Mouse (Mus musculus) heart, adult 2 months (tissue): ENCODE measurements around the gene Ifi202b. TPM values are rescaled to one million over a fixed set of nuclear protein-coding genes. Genes with fewer than 3 reads are reported as not detected.
"Not testable (repeated sequence)": the region's sequence is repeated elsewhere in the genome, so short reads cannot be mapped to it uniquely, and the experiment has no call there.

Source experiments
- DNase-seq, 2 experiments: peaks; one replicate each; pipeline ENCODE4 v3.0.0; 2021
- H3K27ac ChIP-seq: fragments of 200-600 bp; 2 replicates; pipeline ENCODE4 v1.8.1; 2022
- H3K27me3 ChIP-seq: fragments of 200-500 bp; 2 replicates; pipeline ENCODE4 v1.6.1; 2012; ENCODE audit warnings: mild to moderate bottlenecking, low read length, inconsistent platforms, mixed read lengths; ENCODE audit not compliant: control insufficient read depth, insufficient read depth
- H3K36me3 ChIP-seq: fragments of 200-500 bp; 2 replicates; pipeline ENCODE4 v1.6.1; 2012; ENCODE audit warnings: low read length, inconsistent platforms; ENCODE audit not compliant: control insufficient read depth, insufficient read depth
- H3K4me1 ChIP-seq: fragments of 200-500 bp; 2 replicates; pipeline ENCODE4 v1.6.1; 2011; ENCODE audit warnings: low read length; ENCODE audit not compliant: control insufficient read depth, insufficient read depth
- H3K4me3 ChIP-seq: fragments of 200-600 bp; 2 replicates; pipeline ENCODE4 v1.8.1; 2022
- H3K79me2 ChIP-seq: fragments of 200-500 bp; replicated peaks from 2 replicates; pipeline ENCODE4 v1.6.1; 2012; ENCODE audit warnings: mild to moderate bottlenecking, inconsistent platforms, low read length, moderate library complexity, mixed read lengths; ENCODE audit not compliant: control insufficient read depth, insufficient read depth
- H3K9ac ChIP-seq: fragments of 200-500 bp; 2 replicates; pipeline ENCODE4 v1.6.1; 2012; ENCODE audit warnings: low read depth, mild to moderate bottlenecking, control low read depth, inconsistent platforms, low read length, mixed read lengths
- CTCF ChIP-seq: fragments of 200-600 bp; IDR thresholded peaks from 2 replicates; pipeline ENCODE4 v1.8.1; 2022; ENCODE audit warnings: antibody characterized with exemption, mild to moderate bottlenecking, moderate library complexity
- EP300 ChIP-seq: fragments of 200-500 bp; IDR thresholded peaks from 2 replicates; pipeline ENCODE4 v1.6.1; 2011; ENCODE audit warnings: low read depth, low read length, control low read depth; ENCODE audit not compliant: insufficient read depth
- POLR2A ChIP-seq: fragments of 200-500 bp; IDR thresholded peaks from 2 replicates; pipeline ENCODE4 v1.6.1; 2011; ENCODE audit warnings: mild to moderate bottlenecking, low read depth, low read length, control low read depth; ENCODE audit not compliant: insufficient read depth
- WGBS: fragments of 180-500 bp; shearing (Covaris S2); methylation state at CpG from one replicate; pipeline ENCODE4 v1.1.7; 2018; 5-methylcytosine and 5-hydroxymethylcytosine counted together
- intact Hi-C: fragments of 180-260 bp; cut with DNase I; formaldehyde crosslinking; loops from one replicate; pipeline ENCODE4 v1.15.1; 2025
- polyA plus RNA-seq: library from polyadenylated mRNA; depleted of rRNA; stranded (reverse); fragments of >200 nt; gene quantifications from 2 replicates; pipeline ENCODE4 v1.2.3, GENCODE M21; 2012
- total RNA-seq, 2 experiments: library from RNA; stranded (reverse); gene quantifications; 2 replicates each; pipeline ENCODE4 v1.2.3; 2021

Ifi202b gene
- total and polyA plus RNA-seq, 3 experiments: not detected

- Histone ChIP-seq H3K9ac (no peak overlapping the region), H3K27ac (no peak overlapping the region), H3K36me3 (no peaks in the 10 kb centered on the region), H3K4me3 (no peak overlapping the region), H3K79me2 (no peaks in the 10 kb centered on the region), H3K27me3 (no peaks in the 10 kb centered on the region), H3K4me1 (no peaks in the 10 kb centered on the region; the same call in 1 of the 2 replicates)
- TF ChIP-seq CTCF: no peak
- no peak for TF ChIP-seq EP300
- TF ChIP-seq POLR2A: no peak
- DNase-seq: no peak
- intact Hi-C loops: no loop called here
Observed at GRCm38 (mm10) chr1:173977622-173978021, 4.9 kb downstream of the Ifi202b start.

- H3K27ac ChIP-seq: no peak overlapping the region
- no peak for DNase-seq
- no peaks in the 10 kb centered on the region for H3K4me1 ChIP-seq
- no peak for TF ChIP-seq CTCF
- no peak for TF ChIP-seq EP300
- TF ChIP-seq POLR2A: no peak
- H3K36me3 ChIP-seq: no peaks in the 10 kb centered on the region
- H3K4me3 ChIP-seq: no peak overlapping the region
- H3K9ac ChIP-seq: no peak overlapping the region
- H3K27me3 ChIP-seq: no peaks in the 10 kb centered on the region
- intact Hi-C loops: no loop called here
- no peaks in the 10 kb centered on the region for H3K79me2 ChIP-seq
Observed at GRCm38 (mm10) chr1:173973111-173973510, 9.4 kb downstream of the Ifi202b start.

GRCm38 (mm10) chr1:173961491-173961890 is 21.1 kb downstream of the Ifi202b start:
- intact Hi-C loops, DNase-seq, H3K36me3 ChIP-seq, H3K4me1 ChIP-seq, H3K9ac ChIP-seq, H3K27ac ChIP-seq, H3K27me3 ChIP-seq, H3K4me3 ChIP-seq, H3K79me2 ChIP-seq: not testable (repeated sequence)
- 79% methylated on average over 1 of the region's 1 CpGs for WGBS

GRCm38 (mm10) chr1:173959998-173960397 is 22.5 kb downstream of the Ifi202b start:
- H3K36me3 ChIP-seq, DNase-seq, H3K27ac ChIP-seq, H3K4me3 ChIP-seq, intact Hi-C loops, H3K4me1 ChIP-seq, H3K9ac ChIP-seq, H3K79me2 ChIP-seq, H3K27me3 ChIP-seq: not testable (repeated sequence)
- 66% methylated on average over 3 of the region's 3 CpGs for WGBS

GRCm38 (mm10) chr1:173955839-173956527 is 26.6 kb downstream of the Ifi202b start:
- H3K27ac ChIP-seq, intact Hi-C loops, H3K79me2 ChIP-seq, H3K4me1 ChIP-seq, H3K4me3 ChIP-seq, H3K36me3 ChIP-seq, DNase-seq, H3K9ac ChIP-seq, H3K27me3 ChIP-seq: not testable (repeated sequence)
- 70% methylated on average over 3 of the region's 3 CpGs for WGBS

GRCm38 (mm10) chr1:173955071-173955796 is 27.3 kb downstream of the Ifi202b start:
- Histone ChIP-seq H3K9ac (no peak overlapping the region), H3K4me1 (no peaks in the 10 kb centered on the region), H3K4me3 (no peak overlapping the region), H3K27me3 (no peaks in the 10 kb centered on the region), H3K36me3 (no peaks in the 10 kb centered on the region), H3K79me2 (no peaks in the 10 kb centered on the region), H3K27ac (no peak overlapping the region)
- WGBS: 87% methylated on average over 2 of the region's 2 CpGs
- TF ChIP-seq CTCF (no peak), POLR2A (no peak), EP300 (no peak)
- intact Hi-C loops: no loop called here
- DNase-seq: no peak
